Mouse (Mus musculus) liver, embryonic 16.5 days (tissue): ENCODE results near the gene Rundc3b. TPM values are rescaled to one million over a fixed set of nuclear protein-coding genes. Genes with fewer than 3 reads are reported as not detected.

ENCODE experiments used
- ATAC-seq: fragments of 200-750 bp; cut with Nextera tagmentation; 2 replicates; pipeline ENCODE4 v1.8.0; 2017; ENCODE audit warnings: low read depth, mild to moderate bottlenecking, moderate number of reproducible peaks, moderate library complexity
- H3K27ac ChIP-seq: fragments of 300-500 bp; sonication (generic); 2 replicates; pipeline ENCODE4 v1.5.1; 2014; ENCODE audit warnings: mild to moderate bottlenecking, low read length
- H3K27me3 ChIP-seq: fragments of 300-500 bp; sonication (generic); 2 replicates; pipeline ENCODE4 v1.6.1; 2014; ENCODE audit warnings: low read depth, low read length, mixed read lengths; ENCODE audit not compliant: control insufficient read depth, insufficient read depth
- H3K36me3 ChIP-seq: fragments of 300-500 bp; sonication (generic); 2 replicates; pipeline ENCODE4 v1.6.1; 2014; ENCODE audit warnings: mild to moderate bottlenecking; ENCODE audit not compliant: control insufficient read depth, insufficient read depth
- H3K4me1 ChIP-seq: fragments of 300-500 bp; sonication (generic); 2 replicates; pipeline ENCODE4 v1.6.1; 2014; ENCODE audit warnings: low read depth, low read length, mixed read lengths; ENCODE audit not compliant: control insufficient read depth
- H3K4me2 ChIP-seq: fragments of 300-500 bp; sonication (generic); 2 replicates; pipeline ENCODE4 v1.6.1; 2014; ENCODE audit warnings: low read depth, low read length, mixed read lengths
- H3K4me3 ChIP-seq: fragments of 300-500 bp; sonication (generic); 2 replicates; pipeline ENCODE4 v1.5.1; 2014; ENCODE audit warnings: low read depth, mild to moderate bottlenecking, low read length
- H3K9ac ChIP-seq: fragments of 300-500 bp; sonication (generic); 2 replicates; pipeline ENCODE4 v1.6.1; 2014; ENCODE audit warnings: low read depth, low read length
- H3K9me3 ChIP-seq: fragments of 300-500 bp; sonication (generic); replicated peaks from 2 replicates; pipeline ENCODE4 v1.6.1; 2016; ENCODE audit warnings: low read length; ENCODE audit not compliant: control insufficient read depth
- WGBS: fragments of 180-500 bp; shearing (Covaris S2); extraction: QIAGEN DNeasy Blood & Tissue Kit; methylation state at CpG from one replicate; pipeline ENCODE4 v1.1.7; 2014; ENCODE audit not compliant: insufficient replicate concordance; 5-methylcytosine and 5-hydroxymethylcytosine counted together
- polyA plus RNA-seq: library from polyadenylated mRNA; unstranded; fragments of >200 nt; fragmentation: Nextera tagmentation; extraction: Ambion mirVana; gene quantifications from 2 replicates; pipeline ENCODE4 v1.2.1, GENCODE M21; 2015

Gene Rundc3b
- polyA plus RNA-seq, 1 experiment from 2014 or later, result 0.12 TPM

DNA sequence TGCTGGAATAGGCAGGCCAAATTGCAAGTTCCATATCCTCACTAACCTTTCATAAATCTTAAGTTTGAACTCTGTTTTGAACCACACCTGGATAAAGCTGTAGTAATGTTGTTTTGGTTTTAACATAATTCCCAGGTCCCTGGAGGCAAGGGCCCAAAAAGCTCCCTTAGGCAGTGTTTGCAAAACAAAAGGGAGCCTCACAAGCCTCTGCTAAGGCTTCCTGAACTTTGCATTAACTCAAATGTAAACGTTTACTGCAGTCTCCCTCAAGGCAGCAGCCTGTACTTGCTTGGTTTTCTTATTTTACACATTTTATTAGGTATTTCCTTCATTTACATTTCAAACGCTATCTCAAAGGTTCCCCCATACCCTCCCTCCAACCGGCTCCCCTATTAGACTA, 103.7 kb downstream of the Rundc3b start:
- 36% methylated on average over 3 of the region's 3 CpGs for WGBS
- Histone ChIP-seq H3K27ac (no peak overlapping the region), H3K27me3 (no peaks in the 10 kb centered on the region)

DNA sequence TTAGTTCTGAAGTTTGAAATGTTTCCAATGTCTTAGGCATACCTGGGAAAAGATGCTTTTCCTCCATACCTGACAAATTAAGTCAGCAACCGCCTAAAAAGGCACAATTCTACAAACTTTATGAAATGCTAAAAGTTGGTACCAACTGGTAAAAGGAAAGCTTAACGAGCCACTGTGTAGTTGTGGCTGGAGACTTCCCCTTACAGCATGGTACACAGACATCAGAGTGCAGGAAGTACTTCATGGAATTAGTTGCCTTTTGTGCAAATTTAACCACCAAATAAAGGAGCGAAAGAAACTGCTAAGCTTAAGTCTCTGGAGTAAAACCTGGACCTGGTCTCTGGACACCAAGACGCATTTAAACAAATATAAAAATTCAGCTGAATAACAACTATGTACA, 131.0 kb downstream of the Rundc3b start:
- Histone ChIP-seq H3K4me1 (no peaks in the 10 kb centered on the region), H3K27ac (no peak overlapping the region), H3K4me3 (no peak overlapping the region), H3K36me3 (no peaks in the 10 kb centered on the region), H3K9me3 (no peaks in the 10 kb centered on the region), H3K9ac (no peak overlapping the region), H3K4me2 (no peak overlapping the region), H3K27me3 (no peaks in the 10 kb centered on the region)
- 40% methylated on average over 4 of the region's 4 CpGs for WGBS
- ATAC-seq, result no peak

More for the DNA sequence above, 103.7 kb downstream of the Rundc3b start:
- Histone ChIP-seq H3K9ac (no peak overlapping the region), H3K4me1 (no peaks in the 10 kb centered on the region), H3K4me2 (no peak overlapping the region), H3K4me3 (no peak overlapping the region), H3K36me3 (no peaks in the 10 kb centered on the region), H3K9me3 (no peaks in the 10 kb centered on the region)
- no peak for ATAC-seq

- no peak for ATAC-seq
- WGBS, result 30% methylated on average over 6 of the region's 6 CpGs
- no peaks in the 10 kb centered on the region for H3K27me3 ChIP-seq
- no peaks in the 10 kb centered on the region for H3K9me3 ChIP-seq
- no peak overlapping the region for H3K4me3 ChIP-seq
- no peak overlapping the region for H3K4me2 ChIP-seq
- no peaks in the 10 kb centered on the region for H3K4me1 ChIP-seq
- no peak overlapping the region for H3K27ac ChIP-seq
- no peak overlapping the region for H3K9ac ChIP-seq
- H3K36me3 ChIP-seq, result no peaks in the 10 kb centered on the region
Measured at GRCm38 (mm10) chr5:8489471-8490110, 133.2 kb downstream of the Rundc3b start.

GRCm38 (mm10) chr5:8488701-8489297, 134.0 kb downstream of the Rundc3b start:
- H3K9ac ChIP-seq, result no peak overlapping the region
- no peaks in the 10 kb centered on the region for H3K9me3 ChIP-seq
- no peaks in the 10 kb centered on the region for H3K36me3 ChIP-seq
- no peak overlapping the region for H3K4me2 ChIP-seq
- H3K27ac ChIP-seq, result no peak overlapping the region
- 71% methylated on average over 2 of the region's 2 CpGs for WGBS
- H3K27me3 ChIP-seq, result no peaks in the 10 kb centered on the region
- H3K4me1 ChIP-seq, result no peaks in the 10 kb centered on the region
- no peak overlapping the region for H3K4me3 ChIP-seq
- no peak for ATAC-seq

DNA sequence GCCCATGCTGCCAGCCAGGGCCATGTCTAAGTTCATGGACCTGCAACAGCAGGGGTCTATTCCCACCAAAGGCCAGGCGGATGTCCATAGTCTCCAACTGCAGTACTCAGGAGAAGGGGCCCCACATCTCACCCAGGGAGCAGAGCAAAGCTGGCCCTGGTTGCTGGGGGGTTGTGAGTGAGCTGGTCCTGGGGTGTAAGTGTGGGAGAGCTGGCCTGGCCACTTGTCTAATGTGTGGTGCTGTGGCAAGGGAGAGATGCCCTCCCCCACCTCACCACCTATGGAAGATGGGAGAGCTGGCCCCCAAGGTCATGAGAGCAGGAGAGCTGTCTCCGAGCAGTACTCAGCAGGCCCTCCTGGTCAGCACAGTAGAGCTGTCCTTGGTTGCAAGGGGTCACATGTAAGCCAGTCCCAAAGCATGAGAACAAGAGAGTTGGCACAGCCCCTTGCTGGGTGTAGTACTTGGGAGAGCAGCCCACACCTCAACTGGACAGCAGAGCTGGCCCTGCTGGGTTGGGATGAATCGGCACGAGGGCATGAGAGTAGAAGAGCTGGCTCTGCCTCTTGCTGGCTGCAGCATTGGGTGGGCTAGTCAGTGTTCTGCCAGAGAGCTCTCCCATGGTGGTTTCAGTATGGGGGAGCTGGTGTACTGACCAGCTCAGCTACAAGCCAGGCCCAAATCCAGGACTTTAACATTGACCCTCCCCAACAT, 134.6 kb downstream of the Rundc3b start:
- no peak overlapping the region for H3K27ac ChIP-seq
- no peak for ATAC-seq
- no peak overlapping the region for H3K4me2 ChIP-seq
- H3K9me3 ChIP-seq, result no peaks in the 10 kb centered on the region
- H3K27me3 ChIP-seq, result no peaks in the 10 kb centered on the region
- H3K9ac ChIP-seq, result no peak overlapping the region
- H3K36me3 ChIP-seq, result no peaks in the 10 kb centered on the region
- no peaks in the 10 kb centered on the region for H3K4me1 ChIP-seq
- no peak overlapping the region for H3K4me3 ChIP-seq
- 53% methylated on average over 4 of the region's 4 CpGs for WGBS

- H3K4me2 ChIP-seq, result no peak overlapping the region
- H3K4me1 ChIP-seq, result no peaks in the 10 kb centered on the region
- no peaks in the 10 kb centered on the region for H3K36me3 ChIP-seq
- no peaks in the 10 kb centered on the region for H3K9me3 ChIP-seq
- H3K27ac ChIP-seq, result no peak overlapping the region
- 82% methylated on average over 5 of the region's 5 CpGs for WGBS
- H3K27me3 ChIP-seq, result no peaks in the 10 kb centered on the region
- no peak for ATAC-seq
- no peak overlapping the region for H3K9ac ChIP-seq
- no peak overlapping the region for H3K4me3 ChIP-seq
Measured at GRCm38 (mm10) chr5:8456561-8456960, 166.2 kb downstream of the Rundc3b start.

DNA sequence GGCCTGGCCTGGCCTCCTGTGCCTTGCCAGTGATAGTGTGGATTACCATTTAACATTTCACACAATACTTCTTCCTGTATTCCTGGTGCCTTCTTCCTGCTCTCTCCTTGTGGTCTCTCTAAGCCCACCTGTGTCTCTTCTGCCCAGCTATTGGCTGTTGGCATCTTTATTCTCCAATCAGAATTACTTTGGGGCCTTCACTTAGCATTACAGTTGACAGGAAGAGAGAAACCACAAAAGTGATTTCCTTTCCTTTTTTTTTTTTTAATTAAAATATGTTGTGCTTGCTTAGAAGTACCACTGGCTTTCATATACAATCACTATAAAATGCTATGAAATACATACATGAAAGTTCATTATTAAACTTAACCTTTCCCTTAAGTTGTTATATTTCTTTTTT, 167.2 kb downstream of the Rundc3b start:
- no peaks in the 10 kb centered on the region for H3K4me1 ChIP-seq
- H3K27ac ChIP-seq, result no peak overlapping the region
- no peaks in the 10 kb centered on the region for H3K9me3 ChIP-seq
- no peak overlapping the region for H3K4me2 ChIP-seq
- H3K36me3 ChIP-seq, result no peaks in the 10 kb centered on the region
- no peak overlapping the region for H3K9ac ChIP-seq
- ATAC-seq, result no peak
- no peaks in the 10 kb centered on the region for H3K27me3 ChIP-seq
- H3K4me3 ChIP-seq, result no peak overlapping the region

Other genes starting within 250 kb of the Rundc3b start
- 22.6 and 25.6 TPM in 2 replicates for gene Dbf4, start 200.2 kb downstream of the Rundc3b start, polyA plus RNA-seq
- 3.0 and 3.9 TPM in 2 replicates for gene Slc25a40, start 200.1 kb downstream of the Rundc3b start, polyA plus RNA-seq
- 0.81 and 0.84 TPM in 2 replicates for gene Abcb1a, start 37.1 kb upstream of the Rundc3b start, polyA plus RNA-seq
- gene Abcb1b, start 175.2 kb upstream of the Rundc3b start, polyA plus RNA-seq, result 0.53 and 0.68 TPM in 2 replicates